Mouse (Mus musculus) heart, postnatal 0 days (tissue): ENCODE results near the gene Nup210l.

Source experiments
- CTCF ChIP-seq: IDR thresholded peaks from 2 replicates; pipeline ENCODE4 v1.5.1; 2016; ENCODE audit warnings: antibody characterized with exemption, control low read depth, low read depth
- EP300 ChIP-seq: IDR thresholded peaks from 2 replicates; pipeline ENCODE4 v1.6.1; 2016; ENCODE audit warnings: antibody characterized with exemption, low read depth

- TF ChIP-seq CTCF (no peak), EP300 (no peak)
Observed at GRCm38 (mm10) chr3:90103938-90104337, at the start of gene Nup210l.
